Mouse (Mus musculus) bone marrow macrophage, adult 2 months (primary cell): ENCODE data around the gene Pigl. TPM values are rescaled to one million over a fixed set of nuclear protein-coding genes. Genes with fewer than 3 reads are reported as not detected.
A peak's percentile ranks its signal among the peaks of the same experiment; 100 is the strongest.

Source experiments
- H3K27ac ChIP-seq: 2 replicates; pipeline ENCODE4 v1.5.1; 2012; ENCODE audit warnings: low read depth, low read length; ENCODE audit not compliant: insufficient read depth
- H3K4me1 ChIP-seq: 2 replicates; pipeline ENCODE4 v1.6.1; 2012; ENCODE audit warnings: low read length; ENCODE audit not compliant: control insufficient read depth, insufficient read depth
- H3K4me3 ChIP-seq: 2 replicates; pipeline ENCODE4 v1.5.1; 2012; ENCODE audit warnings: mild to moderate bottlenecking, low read length, moderate library complexity; ENCODE audit not compliant: insufficient read depth
- CTCF ChIP-seq: IDR thresholded peaks from 2 replicates; pipeline ENCODE4 v1.5.1; 2012; ENCODE audit warnings: low read depth, mild to moderate bottlenecking, low read length, moderate library complexity
- POLR2A ChIP-seq: IDR thresholded peaks from 2 replicates; pipeline ENCODE4 v1.6.1; 2012; ENCODE audit warnings: mild to moderate bottlenecking, low read depth, low read length, borderline replicate concordance
- polyA plus RNA-seq: library from polyadenylated mRNA; stranded (reverse); fragments of >200 nt; gene quantifications from 2 replicates; pipeline ENCODE4 v1.2.4, GENCODE M21; 2012; ENCODE audit not compliant: missing spikeins, insufficient read depth, insufficient read length

The Pigl gene
- polyA plus RNA-seq = 3.4 and 3.6 TPM in 2 replicates

DNA sequence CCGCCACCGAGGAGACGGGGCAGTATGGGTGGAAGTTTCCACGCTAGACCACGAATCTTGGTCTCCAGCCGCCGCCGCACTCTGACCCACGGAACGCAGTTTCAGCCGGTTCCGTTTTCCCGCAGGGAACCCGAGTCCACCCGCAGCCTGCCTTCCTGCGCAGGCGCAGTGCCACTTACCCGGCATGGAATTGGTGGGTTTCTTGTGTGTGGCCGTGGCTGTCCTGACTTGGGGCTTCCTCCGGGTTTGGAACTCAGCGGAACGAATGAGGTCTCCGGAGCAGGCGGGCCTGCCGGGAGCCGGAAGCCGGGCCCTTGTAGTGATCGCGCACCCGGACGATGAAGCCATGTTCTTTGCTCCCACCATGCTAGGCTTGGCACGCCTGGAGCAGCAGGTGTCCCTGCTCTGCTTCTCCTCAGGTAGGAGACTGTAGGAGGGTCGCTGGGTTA, at the start of gene Pigl, which contains the start of gene Ncor1:
Gene Pigl (plus strand): TSS at position 185 of the 449 bp plus-strand sequence.
Gene Ncor1 (minus strand): TSS at position 266 of the 449 bp plus-strand sequence.
- TF ChIP-seq CTCF (no peak), POLR2A (no peak)
- H3K27ac ChIP-seq = peak within 1 kb of the TSS; percentile 87
- H3K4me1 ChIP-seq = peaks cover 12% of the 10 kb centered on the region

DNA sequence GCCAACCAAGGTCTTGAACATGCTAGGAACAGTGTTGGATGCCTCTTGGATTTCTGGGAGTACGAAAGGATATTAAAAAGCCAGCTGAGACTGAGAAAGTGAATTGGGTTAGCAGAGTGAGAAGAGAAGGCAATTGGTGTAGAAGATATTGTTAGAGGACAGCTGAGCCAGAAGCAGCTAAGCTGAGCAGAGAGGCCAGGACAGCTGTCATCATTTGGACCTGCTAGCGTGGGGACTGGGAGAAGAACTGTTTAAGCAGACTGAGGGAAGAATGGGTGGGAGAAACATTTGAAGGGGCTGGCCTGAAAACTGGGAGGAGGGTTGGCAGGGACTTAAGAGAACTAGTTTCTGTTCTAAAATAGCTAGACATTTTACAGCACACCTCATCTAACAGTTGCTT, 49.4 kb upstream of the Pigl start:
- Histone ChIP-seq H3K27ac (no peak overlapping the region), H3K4me1 (0 out of 2 replicates have a peak, but pooled peaks cover 2% of the 10 kb centered on the region), H3K4me3 (no peak overlapping the region)
- no peak for TF ChIP-seq POLR2A
- TF ChIP-seq CTCF = no peak

More for the DNA sequence above, at the start of gene Pigl, which contains the start of gene Ncor1:
- H3K4me3 ChIP-seq = peak within 1 kb of the TSS; percentile 99

DNA sequence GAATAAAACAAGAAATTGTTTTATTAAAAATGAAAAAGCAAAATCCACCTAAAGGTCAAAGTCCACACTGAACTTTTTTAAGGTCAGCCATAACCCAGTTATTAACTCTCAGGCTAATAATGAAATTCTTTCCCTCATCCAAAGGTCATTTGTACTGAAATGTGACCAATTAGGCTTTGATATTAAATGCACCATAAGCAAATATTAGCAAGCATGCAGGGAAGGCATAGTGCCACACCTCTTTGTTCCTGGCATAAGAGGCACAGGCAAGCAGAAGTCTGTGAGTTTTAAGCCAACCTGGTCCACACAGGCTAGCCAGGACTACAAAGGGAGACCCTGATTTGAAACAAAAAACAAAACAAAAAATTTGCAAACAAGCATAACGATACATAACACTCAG, 48.6 kb upstream of the Pigl start:
- Histone ChIP-seq H3K4me1 (0 out of 2 replicates have a peak, but pooled peaks cover 2% of the 10 kb centered on the region), H3K4me3 (no peak overlapping the region), H3K27ac (no peak overlapping the region)
- no peak for TF ChIP-seq CTCF
- TF ChIP-seq POLR2A = no peak

DNA sequence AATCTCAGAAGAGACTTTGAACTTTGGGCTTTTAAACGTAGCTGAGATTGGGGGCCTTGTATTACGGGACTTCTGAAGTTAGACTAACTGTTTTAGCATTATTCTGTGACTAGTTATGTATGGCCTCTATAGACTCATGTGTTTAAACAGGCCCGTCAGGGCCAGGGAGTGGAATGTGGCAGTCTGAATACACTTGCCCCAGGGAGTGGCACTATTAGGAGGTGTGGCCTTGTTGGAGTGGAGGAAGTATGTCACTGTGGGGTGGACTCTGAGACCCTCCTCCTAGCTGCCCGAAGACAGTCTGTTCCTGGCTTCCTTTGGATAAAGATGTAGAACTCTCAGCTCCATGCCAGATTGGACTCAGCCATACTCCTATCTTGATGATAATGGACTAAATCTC, 43.2 kb upstream of the Pigl start:
- H3K27ac ChIP-seq = no peak overlapping the region

DNA sequence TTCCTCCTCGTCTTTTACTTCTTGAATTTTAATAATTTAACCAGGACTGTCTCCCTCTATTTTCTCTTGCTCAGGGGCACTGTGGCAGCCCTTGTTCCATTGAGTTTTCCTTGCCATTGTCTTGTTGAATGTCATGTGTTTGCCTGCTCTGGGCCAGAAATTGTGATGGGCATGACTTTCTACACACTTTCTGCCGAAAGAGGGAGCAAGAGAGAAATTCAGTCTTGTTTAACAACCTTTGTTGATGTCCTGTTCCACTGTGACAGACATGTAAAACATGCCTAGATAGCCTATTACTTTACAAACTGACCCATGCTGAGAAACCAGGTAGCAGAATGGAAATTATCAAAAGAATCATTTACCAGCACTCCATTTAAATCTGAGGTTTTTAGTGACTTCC, 33.7 kb upstream of the Pigl start:
- H3K27ac ChIP-seq = no peak overlapping the region
- no peak overlapping the region for H3K4me3 ChIP-seq
- peaks cover 3% of the 10 kb centered on the region for H3K4me1 ChIP-seq
- TF ChIP-seq POLR2A (no peak), CTCF (no peak)

More for the DNA sequence above, 43.2 kb upstream of the Pigl start:
- H3K4me1 ChIP-seq = no peaks in the 10 kb centered on the region
- TF ChIP-seq POLR2A (no peak), CTCF (no peak)
- H3K4me3 ChIP-seq = no peak overlapping the region

DNA sequence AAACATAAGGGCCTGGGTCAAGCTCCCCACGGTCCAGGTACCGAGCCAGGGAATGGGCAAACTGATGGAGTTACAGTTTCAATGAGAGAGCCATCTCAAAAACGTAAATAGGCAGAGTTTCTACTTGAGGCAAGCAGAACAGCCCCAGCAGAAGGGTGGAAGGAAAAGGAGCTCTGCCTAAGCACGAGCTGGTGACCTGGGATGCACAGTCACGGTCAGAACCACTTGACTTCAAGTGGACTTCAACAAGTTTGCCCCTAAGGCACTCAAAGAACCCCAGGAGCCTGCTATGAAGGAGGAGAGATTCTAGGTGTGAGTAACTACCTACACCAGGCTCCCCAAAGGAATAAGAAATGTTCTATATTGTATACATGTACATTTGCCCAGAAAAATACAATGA, 32.0 kb upstream of the Pigl start:
- Histone ChIP-seq H3K27ac (no peak overlapping the region), H3K4me1 (peaks cover 3% of the 10 kb centered on the region), H3K4me3 (no peak overlapping the region)
- TF ChIP-seq POLR2A (no peak), CTCF (no peak)

DNA sequence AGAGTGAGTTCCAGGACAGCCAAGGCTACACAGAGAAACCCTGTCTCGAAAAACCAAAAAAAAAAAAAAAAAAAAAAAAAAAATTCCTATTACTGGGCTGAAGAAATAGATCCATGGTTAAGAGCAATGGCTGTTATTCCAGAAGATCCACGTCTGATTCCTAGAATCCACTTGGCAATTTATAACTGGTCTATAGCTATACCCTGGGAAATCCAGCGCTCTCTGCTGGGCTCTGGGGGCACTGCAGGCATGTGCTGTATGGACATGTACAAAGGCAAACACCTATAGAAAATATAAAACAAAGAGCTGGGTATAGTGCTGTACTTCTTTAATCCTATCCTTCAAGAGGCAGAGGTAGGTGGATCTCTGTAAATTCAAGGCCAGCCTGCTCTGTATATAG, 31.2 kb upstream of the Pigl start:
- no peak overlapping the region for H3K27ac ChIP-seq
- TF ChIP-seq CTCF (0 out of 2 replicates have a peak, but pooled peaks have one; percentile 11), POLR2A (no peak)
- H3K4me3 ChIP-seq = no peak overlapping the region
- peaks cover 5% of the 10 kb centered on the region for H3K4me1 ChIP-seq

DNA sequence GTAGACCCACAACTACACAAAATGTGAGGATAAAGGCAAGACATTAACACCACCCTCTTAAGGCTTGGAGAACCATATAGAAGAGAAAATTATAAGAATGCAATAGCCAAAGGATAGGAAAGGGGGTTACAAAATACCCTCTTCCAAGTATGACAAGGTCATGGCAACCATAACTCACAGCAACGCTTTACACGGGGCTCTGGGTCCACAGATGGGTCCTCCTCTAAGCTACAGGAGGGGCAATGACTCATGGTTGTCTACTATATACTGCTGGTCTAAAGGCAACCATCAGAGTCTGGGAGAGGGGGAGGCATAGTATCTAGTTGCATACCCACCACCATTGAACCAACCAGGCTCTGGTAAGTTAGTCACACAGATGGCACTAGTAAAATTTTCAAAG, 26.0 kb upstream of the Pigl start:
- Histone ChIP-seq H3K4me3 (no peak overlapping the region), H3K27ac (no peak overlapping the region), H3K4me1 (peaks cover 2% of the 10 kb centered on the region; the same call in 1 of the 2 replicates)
- no peak for TF ChIP-seq CTCF
- no peak for TF ChIP-seq POLR2A

DNA sequence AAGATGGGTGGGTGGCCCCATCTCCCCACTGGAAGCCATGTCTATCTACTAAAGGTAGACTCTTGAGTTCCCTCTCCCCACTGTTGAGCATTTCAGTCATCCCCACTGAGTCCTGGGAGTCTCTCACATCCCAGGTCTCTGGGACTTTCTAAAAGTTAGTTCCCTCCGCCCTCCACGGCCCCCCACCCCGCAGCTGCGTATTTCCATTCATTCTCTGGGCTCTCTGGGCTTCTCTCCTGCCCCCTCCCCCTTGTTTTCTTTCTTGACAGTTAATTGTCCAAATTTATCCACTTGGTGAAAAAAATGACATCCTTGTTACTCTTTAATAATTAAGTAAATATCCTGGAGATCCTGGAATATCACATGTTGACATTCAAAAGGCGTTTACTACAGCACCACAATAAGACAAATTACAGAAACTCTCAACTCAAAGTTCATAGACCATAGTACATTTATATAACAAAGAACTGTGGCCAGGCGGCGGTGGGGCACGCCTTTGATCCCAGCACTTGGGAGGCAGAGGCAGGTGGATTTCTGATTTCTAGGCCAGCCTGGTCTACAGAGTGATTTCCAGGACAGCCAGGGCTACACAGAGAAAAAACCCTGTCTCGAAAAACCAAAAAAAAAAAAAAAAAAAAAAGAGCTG, 17.5 kb upstream of the Pigl start:
- H3K27ac ChIP-seq = no peak overlapping the region

DNA sequence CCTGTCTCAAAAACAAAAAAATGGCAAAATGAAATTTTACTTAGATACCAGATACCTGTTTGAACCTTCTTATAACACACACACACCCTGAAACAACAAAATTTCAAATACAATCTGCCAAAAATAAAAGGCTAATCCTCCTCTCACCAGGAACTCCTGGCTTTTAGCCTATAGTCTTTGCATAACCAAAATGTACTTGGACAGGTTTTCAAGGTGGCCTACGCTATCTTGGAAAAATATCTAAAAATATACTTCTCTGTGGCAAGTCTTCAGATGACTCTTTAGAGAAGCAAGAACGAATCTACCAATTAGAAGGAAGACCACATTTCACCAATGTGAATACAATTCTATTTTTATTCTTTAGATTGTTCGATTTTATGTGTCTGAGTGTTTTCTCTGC, 12.5 kb upstream of the Pigl start:
- no peak overlapping the region for H3K4me3 ChIP-seq
- no peak for TF ChIP-seq POLR2A
- no peak for TF ChIP-seq CTCF
- peaks cover 3% of the 10 kb centered on the region; the same call in 1 of the 2 replicates for H3K4me1 ChIP-seq
- no peak overlapping the region for H3K27ac ChIP-seq

More for the DNA sequence above, 17.5 kb upstream of the Pigl start:
- TF ChIP-seq CTCF (no peak), POLR2A (no peak)
- no peaks in the 10 kb centered on the region for H3K4me1 ChIP-seq
- no peak overlapping the region for H3K4me3 ChIP-seq
